Mouse (Mus musculus) heart, embryonic 14.5 days (tissue): ENCODE data around the gene Sec23b. TPM values are rescaled to one million over a fixed set of nuclear protein-coding genes. Genes with fewer than 3 reads are reported as not detected.

Experiments used
- ATAC-seq: fragments of 200-750 bp; cut with Nextera tagmentation; 2 replicates; pipeline ENCODE4 v1.8.0; 2017; ENCODE audit warnings: low read depth, moderate TSS enrichment; ENCODE audit not compliant: insufficient number of reproducible peaks, insufficient read depth, low FRiP score
- H3K27ac ChIP-seq, 2 experiments: fragments of 200-500 bp in 1 of 2; fragments of 300-500 bp in 1 of 2; sonication (generic) in 1 of 2; replicated peaks in 1 of 2; 2 replicates each; pipeline ENCODE4 v1.5.1; 2012 to 2014; ENCODE audit warnings: low read depth in 2 of 2, low read length in 2 of 2, control low read depth in 1 of 2, mild to moderate bottlenecking in 1 of 2, mixed read lengths in 1 of 2; ENCODE audit not compliant: control insufficient read depth in 1 of 2, insufficient read depth in 1 of 2
- H3K27me3 ChIP-seq: fragments of 300-500 bp; sonication (generic); 2 replicates; pipeline ENCODE4 v1.6.1; 2014; ENCODE audit warnings: mild to moderate bottlenecking, low read length, control low read depth; ENCODE audit not compliant: control insufficient read depth, insufficient read depth
- H3K36me3 ChIP-seq: fragments of 300-500 bp; sonication (generic); 2 replicates; pipeline ENCODE4 v1.6.1; 2014; ENCODE audit warnings: mild to moderate bottlenecking, control low read depth, low read length, mixed read lengths; ENCODE audit not compliant: control insufficient read depth, insufficient read depth
- H3K4me1 ChIP-seq, 2 experiments: fragments of 200-500 bp in 1 of 2; fragments of 300-500 bp in 1 of 2; sonication (generic) in 1 of 2; 2 replicates each; pipeline ENCODE4 v1.6.1; 2012 to 2014; ENCODE audit warnings: low read length in 2 of 2, control low read depth in 1 of 2, mixed read lengths in 1 of 2; ENCODE audit not compliant: control insufficient read depth in 2 of 2, insufficient read depth in 2 of 2
- H3K4me2 ChIP-seq: fragments of 300-500 bp; sonication (generic); 2 replicates; pipeline ENCODE4 v1.6.1; 2014; ENCODE audit warnings: mild to moderate bottlenecking, low read length
- H3K4me3 ChIP-seq, 2 experiments: fragments of 200-500 bp in 1 of 2; fragments of 300-500 bp in 1 of 2; sonication (generic) in 1 of 2; 2 replicates each; pipeline ENCODE4 v1.5.1; 2012 to 2014; ENCODE audit warnings: low read length in 2 of 2, mild to moderate bottlenecking in 2 of 2, control low read depth in 1 of 2, low read depth in 1 of 2, moderate library complexity in 1 of 2; ENCODE audit not compliant: control insufficient read depth in 1 of 2, insufficient read depth in 1 of 2
- H3K9ac ChIP-seq: fragments of 300-500 bp; sonication (generic); 2 replicates; pipeline ENCODE4 v1.6.1; 2014; ENCODE audit warnings: mild to moderate bottlenecking, low read length
- H3K9me3 ChIP-seq: fragments of 300-500 bp; sonication (generic); 2 replicates; pipeline ENCODE4 v1.6.1; 2016; ENCODE audit warnings: low read length, control low read depth; ENCODE audit not compliant: control insufficient read depth
- WGBS: fragments of 180-500 bp; shearing (Covaris S2); extraction: QIAGEN DNeasy Blood & Tissue Kit; methylation state at CpG from one replicate; pipeline ENCODE4 v1.1.7; 2014; 5-methylcytosine and 5-hydroxymethylcytosine counted together
- microRNA-seq: library from miRNA; unstranded; fragments of <30 nt; microRNA quantifications from one replicate; pipeline ENCODE4, GENCODE M21; 2016
- polyA plus RNA-seq: library from polyadenylated mRNA; unstranded; fragments of >200 nt; fragmentation: Nextera tagmentation; extraction: Ambion mirVana; gene quantifications from 2 replicates; pipeline ENCODE4 v1.2.1, GENCODE M21; 2014

Sec23b gene
- polyA plus RNA-seq, 1 experiment from 2014 or later = 39.5 TPM

DNA sequence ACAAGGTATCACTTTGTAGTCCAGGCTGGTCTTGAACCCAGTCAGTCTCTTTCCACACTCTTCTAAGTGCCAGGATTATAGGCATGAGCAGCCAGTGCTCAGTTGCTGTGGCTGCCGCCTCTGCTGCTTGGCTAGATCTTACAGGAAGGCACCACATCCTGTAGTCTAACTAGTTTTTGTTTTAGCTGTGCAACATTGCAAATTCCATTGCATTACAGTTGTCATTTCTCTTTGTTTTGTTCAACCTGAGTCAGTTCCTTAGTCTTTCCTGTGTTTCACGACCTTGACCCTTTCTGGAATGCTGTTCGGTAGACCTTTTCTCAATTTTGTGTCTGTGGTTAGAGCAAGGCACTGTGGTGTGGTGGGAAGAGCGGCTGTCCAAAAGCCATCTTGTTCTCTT is 81.2 kb downstream of the Sec23b start:
- Histone ChIP-seq H3K4me3 (no peak overlapping the region), H3K4me1 (0 out of 4 replicates have a peak, but pooled peaks cover 0 to 3% of the 10 kb centered on the region in 2 experiments), H3K36me3 (no peaks in the 10 kb centered on the region), H3K9me3 (peaks cover 4% of the 10 kb centered on the region; the same call in 1 of the 2 replicates), H3K27ac (no peak overlapping the region), H3K9ac (no peak overlapping the region), H3K27me3 (no peaks in the 10 kb centered on the region), H3K4me2 (no peak overlapping the region)
- 74% methylated on average over 4 of the region's 4 CpGs for WGBS
- no peak for ATAC-seq

DNA sequence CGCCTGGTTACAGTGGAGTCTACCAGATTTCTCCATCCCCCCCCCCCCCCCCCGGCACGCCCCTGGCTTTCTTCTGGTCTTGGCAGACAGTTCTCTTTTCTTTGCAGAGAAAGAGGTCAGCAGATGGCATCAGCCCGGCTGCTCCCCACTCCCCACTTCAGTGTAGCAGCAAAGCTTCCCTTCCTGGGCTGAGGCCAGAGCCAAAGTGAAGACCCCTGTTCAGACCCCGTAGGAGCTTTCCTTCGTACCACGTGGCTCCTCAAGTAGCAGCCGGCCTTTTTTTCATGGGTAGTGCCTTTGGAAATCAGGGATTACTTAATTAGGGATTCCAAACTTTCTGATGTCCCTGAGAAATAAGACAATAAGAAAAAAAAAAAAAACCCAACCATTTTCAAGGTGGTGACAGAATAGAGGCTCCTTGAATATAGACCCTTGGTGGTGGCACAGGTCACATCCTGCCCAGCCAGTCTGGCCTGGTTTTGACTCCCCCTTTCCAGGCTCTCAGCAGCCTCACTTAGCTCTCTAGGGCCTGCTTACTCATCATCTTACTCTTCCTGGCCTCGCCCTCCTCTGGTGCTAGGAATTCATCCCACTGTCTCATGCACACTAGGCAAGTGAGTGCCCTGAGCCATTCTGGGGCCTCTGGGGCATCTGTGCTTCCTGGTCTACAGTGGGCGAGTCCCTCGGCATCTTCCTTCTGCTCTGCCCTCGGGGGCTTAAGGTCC is 81.8 kb downstream of the Sec23b start:
- Histone ChIP-seq H3K36me3 (no peaks in the 10 kb centered on the region), H3K9ac (no peak overlapping the region), H3K27me3 (no peaks in the 10 kb centered on the region), H3K4me2 (no peak overlapping the region), H3K27ac (no peak overlapping the region), H3K4me3 (no peak overlapping the region), H3K9me3 (no peaks in the 10 kb centered on the region), H3K4me1 (0 out of 4 replicates have a peak, but pooled peaks cover 0 to 3% of the 10 kb centered on the region in 2 experiments)
- WGBS = 80% methylated on average over 12 of the region's 12 CpGs
- ATAC-seq = no peak

DNA sequence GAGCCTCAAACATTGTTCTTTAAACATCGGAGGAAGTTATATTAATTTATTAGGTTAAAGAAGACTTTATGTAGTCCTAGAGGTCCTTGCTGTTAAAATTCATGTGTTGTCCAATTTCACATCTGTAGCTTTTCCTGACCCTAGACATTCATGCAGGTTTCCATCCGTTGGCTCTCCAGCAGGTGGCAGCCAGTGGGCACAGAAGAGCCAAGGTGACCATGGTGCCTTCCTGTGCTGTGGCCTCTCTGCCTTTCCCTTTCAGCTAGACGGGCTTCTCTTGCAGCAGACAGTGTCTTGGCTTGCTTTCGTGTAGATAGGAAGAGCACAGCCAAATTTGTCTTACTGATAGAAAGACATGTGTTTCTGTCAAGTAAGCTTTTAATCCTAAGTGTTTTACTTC is 82.7 kb downstream of the Sec23b start:
- Histone ChIP-seq H3K27me3 (no peaks in the 10 kb centered on the region), H3K36me3 (no peaks in the 10 kb centered on the region), H3K9me3 (no peaks in the 10 kb centered on the region), H3K9ac (no peak overlapping the region), H3K27ac (no peak overlapping the region), H3K4me3 (no peak overlapping the region), H3K4me1 (peaks cover 0 to 7% of the 10 kb centered on the region in 2 experiments; a peak in 1 of 4 replicates), H3K4me2 (no peak overlapping the region)
- 47% methylated on average over 4 of the region's 4 CpGs for WGBS
- no peak for ATAC-seq

DNA sequence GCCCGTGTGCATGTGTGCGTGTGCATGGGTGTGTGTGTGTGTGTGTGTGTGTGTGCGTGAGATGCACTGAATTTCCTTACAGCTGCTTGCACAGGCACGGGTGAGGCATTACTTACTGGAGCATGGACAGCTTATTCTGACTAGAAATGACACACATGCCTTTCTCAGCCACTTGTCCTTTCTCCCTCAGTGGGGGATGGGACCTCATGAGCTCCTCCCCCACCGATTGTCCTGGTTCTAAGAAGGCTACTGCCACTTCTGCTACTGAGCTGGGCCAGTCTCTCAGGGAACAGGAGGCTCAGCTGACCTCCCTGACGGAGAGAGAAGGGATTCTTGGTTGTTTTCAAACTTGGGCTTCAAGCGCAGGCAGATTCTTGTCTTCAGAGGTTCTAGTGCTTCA is 84.1 kb downstream of the Sec23b start:
- no peak for ATAC-seq
- no peaks in the 10 kb centered on the region for H3K9me3 ChIP-seq
- no peaks in the 10 kb centered on the region for H3K36me3 ChIP-seq
- H3K4me3 ChIP-seq = no peak overlapping the region
- H3K27me3 ChIP-seq = no peaks in the 10 kb centered on the region
- H3K9ac ChIP-seq = no peak overlapping the region
- peaks cover 0 to 7% of the 10 kb centered on the region in 2 experiments; a peak in 1 of 4 replicates for H3K4me1 ChIP-seq
- WGBS = 61% methylated on average over 7 of the region's 7 CpGs
- no peak overlapping the region for H3K27ac ChIP-seq
- no peak overlapping the region for H3K4me2 ChIP-seq

Small RNA genes within 50 kb of the gene (microRNA-seq; reads per million reads assigned to microRNA genes)
- not detected for gene Gm24823

Other genes with a start within 250 kb of the Sec23b start
- 0.18 TPM in 1 of 2 replicates, not detected in the other for gene Ovol2, start 224.1 kb upstream of the Sec23b start, polyA plus RNA-seq
- 21.7 and 22.6 TPM in 2 replicates for gene Kat14, start 187.2 kb upstream of the Sec23b start, polyA plus RNA-seq
- gene Pet117, start 187.2 kb upstream of the Sec23b start, polyA plus RNA-seq = 1.2 TPM in 1 of 2 replicates, not detected in the other
- gene Dzank1, start 28.8 kb upstream of the Sec23b start, polyA plus RNA-seq = 1.1 and 1.7 TPM in 2 replicates
- gene Polr3f, start 28.5 kb upstream of the Sec23b start, polyA plus RNA-seq = 20.1 and 20.8 TPM in 2 replicates
- 46.6 and 48.7 TPM in 2 replicates for gene Rbbp9, start 5.4 kb upstream of the Sec23b start, polyA plus RNA-seq
- gene Smim26, start 37.8 kb downstream of the Sec23b start, polyA plus RNA-seq = 58.7 and 68.3 TPM in 2 replicates
- gene Dtd1, start 43.7 kb downstream of the Sec23b start, polyA plus RNA-seq = 29.9 and 30.9 TPM in 2 replicates